Mouse (Mus musculus) intestine, embryonic 15.5 days (tissue): ENCODE results near the gene Srcin1. TPM values are rescaled to one million over a fixed set of nuclear protein-coding genes. Genes with fewer than 3 reads are reported as not detected.

ENCODE experiments used
- ATAC-seq: fragments of 200-750 bp; cut with Nextera tagmentation; 2 replicates; pipeline ENCODE4 v1.8.0; 2017; ENCODE audit warnings: moderate TSS enrichment, moderate library complexity
- H3K27ac ChIP-seq: fragments of 300-500 bp; sonication (generic); 2 replicates; pipeline ENCODE4 v1.5.1; 2015; ENCODE audit warnings: mild to moderate bottlenecking, inconsistent platforms
- H3K27me3 ChIP-seq: fragments of 300-500 bp; sonication (generic); replicated peaks from 2 replicates; pipeline ENCODE4 v1.6.1; 2015; ENCODE audit warnings: inconsistent platforms
- H3K36me3 ChIP-seq: fragments of 300-500 bp; sonication (generic); 2 replicates; pipeline ENCODE4 v1.6.1; 2015; ENCODE audit warnings: inconsistent platforms
- H3K4me1 ChIP-seq: fragments of 300-500 bp; sonication (generic); replicated peaks from 2 replicates; pipeline ENCODE4 v1.6.1; 2015; ENCODE audit warnings: inconsistent platforms
- H3K4me2 ChIP-seq: fragments of 300-500 bp; sonication (generic); replicated peaks from 2 replicates; pipeline ENCODE4 v1.6.1; 2015; ENCODE audit warnings: mild to moderate bottlenecking, inconsistent platforms
- H3K4me3 ChIP-seq: fragments of 300-500 bp; sonication (generic); replicated peaks from 2 replicates; pipeline ENCODE4 v1.5.1; 2015; ENCODE audit warnings: inconsistent platforms
- H3K9ac ChIP-seq: fragments of 300-500 bp; sonication (generic); 2 replicates; pipeline ENCODE4 v1.6.1; 2015; ENCODE audit warnings: inconsistent platforms
- H3K9me3 ChIP-seq: fragments of 300-500 bp; sonication (generic); 2 replicates; pipeline ENCODE4 v1.6.1; 2016; ENCODE audit warnings: inconsistent platforms
- WGBS: fragments of 180-500 bp; shearing (Covaris S2); methylation state at CpG from one replicate; pipeline ENCODE4 v1.1.7; 2015; 5-methylcytosine and 5-hydroxymethylcytosine counted together
- polyA plus RNA-seq: library from polyadenylated mRNA; unstranded; fragments of >200 nt; fragmentation: Nextera tagmentation; extraction: Ambion mirVana; gene quantifications from 2 replicates; pipeline ENCODE4 v1.2.1, GENCODE M21; 2015

The Srcin1 gene
- polyA plus RNA-seq, 1 experiment from 2014 or later = 0.25 TPM

GRCm38 (mm10) chr11:97485661-97486060, 90.3 kb downstream of the Srcin1 start:
- H3K36me3 ChIP-seq = peaks cover 4% of the 10 kb centered on the region; the same call in 1 of the 2 replicates
- no peak overlapping the region for H3K27ac ChIP-seq
- H3K4me3 ChIP-seq = no peak overlapping the region
- no peak overlapping the region for H3K9ac ChIP-seq
- H3K4me1 ChIP-seq = no peaks in the 10 kb centered on the region
- ATAC-seq = no peak
- WGBS = 83% methylated on average over 8 of the region's 8 CpGs
- H3K9me3 ChIP-seq = no peaks in the 10 kb centered on the region
- H3K4me2 ChIP-seq = no peak overlapping the region
- no peaks in the 10 kb centered on the region for H3K27me3 ChIP-seq

- no peak overlapping the region for H3K27ac ChIP-seq
- H3K4me3 ChIP-seq = no peak overlapping the region
- 81% methylated on average over 8 of the region's 8 CpGs for WGBS
- ATAC-seq = no peak
- peaks cover 16% of the 10 kb centered on the region for H3K36me3 ChIP-seq
- no peaks in the 10 kb centered on the region for H3K9me3 ChIP-seq
- H3K4me2 ChIP-seq = no peak overlapping the region
- no peak overlapping the region for H3K9ac ChIP-seq
- no peaks in the 10 kb centered on the region for H3K27me3 ChIP-seq
- H3K4me1 ChIP-seq = no peaks in the 10 kb centered on the region
Measured at GRCm38 (mm10) chr11:97479824-97480223, 96.2 kb downstream of the Srcin1 start.

- Histone ChIP-seq H3K9me3 (no peaks in the 10 kb centered on the region), H3K4me1 (no peaks in the 10 kb centered on the region), H3K27me3 (no peaks in the 10 kb centered on the region), H3K9ac (no peak overlapping the region), H3K36me3 (peaks cover 16% of the 10 kb centered on the region), H3K4me2 (no peak overlapping the region), H3K27ac (no peak overlapping the region), H3K4me3 (no peak overlapping the region)
- 87% methylated on average over 10 of the region's 10 CpGs for WGBS
- no peak for ATAC-seq
Measured at GRCm38 (mm10) chr11:97479085-97479484, 96.9 kb downstream of the Srcin1 start.

GRCm38 (mm10) chr11:97478345-97478744, 97.6 kb downstream of the Srcin1 start:
- Histone ChIP-seq H3K27me3 (no peaks in the 10 kb centered on the region), H3K27ac (no peak overlapping the region), H3K36me3 (peaks cover 16% of the 10 kb centered on the region), H3K4me1 (no peaks in the 10 kb centered on the region), H3K9ac (no peak overlapping the region), H3K9me3 (no peaks in the 10 kb centered on the region), H3K4me3 (no peak overlapping the region), H3K4me2 (no peak overlapping the region)
- WGBS = 88% methylated on average over 6 of the region's 6 CpGs
- ATAC-seq = no peak

- Histone ChIP-seq H3K27me3 (no peaks in the 10 kb centered on the region), H3K4me3 (no peak overlapping the region), H3K36me3 (peaks cover 16% of the 10 kb centered on the region), H3K27ac (no peak overlapping the region), H3K4me2 (no peak overlapping the region), H3K9me3 (no peaks in the 10 kb centered on the region), H3K4me1 (no peaks in the 10 kb centered on the region), H3K9ac (no peak overlapping the region)
- ATAC-seq = no peak
- WGBS = 80% methylated on average over 7 of the region's 7 CpGs
Measured at GRCm38 (mm10) chr11:97477431-97477830, 98.6 kb downstream of the Srcin1 start.

- H3K27me3 ChIP-seq = no peaks in the 10 kb centered on the region
- H3K27ac ChIP-seq = no peak overlapping the region
- 63% methylated on average over 8 of the region's 8 CpGs for WGBS
- no peaks in the 10 kb centered on the region for H3K9me3 ChIP-seq
- no peak overlapping the region for H3K4me2 ChIP-seq
- H3K9ac ChIP-seq = no peak overlapping the region
- H3K4me1 ChIP-seq = no peaks in the 10 kb centered on the region
- peak; percentile 6; the same call in 1 of the 2 replicates for ATAC-seq
- H3K4me3 ChIP-seq = no peak overlapping the region
- peaks cover 16% of the 10 kb centered on the region for H3K36me3 ChIP-seq
Measured at GRCm38 (mm10) chr11:97476334-97477095, 99.5 kb downstream of the Srcin1 start.

- Histone ChIP-seq H3K27ac (no peak overlapping the region), H3K4me2 (no peak overlapping the region), H3K4me3 (no peak overlapping the region), H3K9me3 (no peaks in the 10 kb centered on the region), H3K4me1 (no peaks in the 10 kb centered on the region), H3K9ac (no peak overlapping the region), H3K27me3 (no peaks in the 10 kb centered on the region), H3K36me3 (peaks cover 15% of the 10 kb centered on the region)
- no peak for ATAC-seq
- WGBS = 90% methylated on average over 6 of the region's 6 CpGs
Measured at GRCm38 (mm10) chr11:97471276-97471675, 104.7 kb downstream of the Srcin1 start.

- no peaks in the 10 kb centered on the region for H3K4me1 ChIP-seq
- H3K9me3 ChIP-seq = no peaks in the 10 kb centered on the region
- WGBS = 94% methylated on average over 7 of the region's 7 CpGs
- H3K4me3 ChIP-seq = no peak overlapping the region
- no peaks in the 10 kb centered on the region for H3K27me3 ChIP-seq
- peaks cover 9% of the 10 kb centered on the region for H3K36me3 ChIP-seq
- H3K9ac ChIP-seq = no peak overlapping the region
- no peak for ATAC-seq
- no peak overlapping the region for H3K27ac ChIP-seq
- no peak overlapping the region for H3K4me2 ChIP-seq
Measured at GRCm38 (mm10) chr11:97469828-97470227, 106.2 kb downstream of the Srcin1 start.

GRCm38 (mm10) chr11:97468639-97469287, 107.2 kb downstream of the Srcin1 start:
- no peaks in the 10 kb centered on the region for H3K4me1 ChIP-seq
- no peak overlapping the region for H3K4me3 ChIP-seq
- H3K4me2 ChIP-seq = no peak overlapping the region
- H3K36me3 ChIP-seq = peaks cover 18% of the 10 kb centered on the region
- H3K27me3 ChIP-seq = no peaks in the 10 kb centered on the region
- 47% methylated on average over 14 of the region's 14 CpGs for WGBS
- H3K9ac ChIP-seq = no peak overlapping the region
- ATAC-seq = peak; percentile 74
- no peaks in the 10 kb centered on the region for H3K9me3 ChIP-seq
- H3K27ac ChIP-seq = no peak overlapping the region

- no peak for ATAC-seq
- 77% methylated on average over 10 of the region's 10 CpGs for WGBS
- Histone ChIP-seq H3K4me1 (no peaks in the 10 kb centered on the region), H3K9ac (no peak overlapping the region), H3K27me3 (no peaks in the 10 kb centered on the region), H3K36me3 (peaks cover 27% of the 10 kb centered on the region), H3K27ac (no peak overlapping the region), H3K4me3 (no peak overlapping the region), H3K9me3 (no peaks in the 10 kb centered on the region), H3K4me2 (no peak overlapping the region)
Measured at GRCm38 (mm10) chr11:97466444-97467160, 109.4 kb downstream of the Srcin1 start.

- Histone ChIP-seq H3K27me3 (no peaks in the 10 kb centered on the region), H3K4me2 (no peak overlapping the region), H3K4me1 (no peaks in the 10 kb centered on the region), H3K27ac (no peak overlapping the region), H3K9me3 (no peaks in the 10 kb centered on the region), H3K4me3 (no peak overlapping the region), H3K36me3 (peaks cover 31% of the 10 kb centered on the region), H3K9ac (no peak overlapping the region)
- no peak for ATAC-seq
- WGBS = 90% methylated on average over 12 of the region's 12 CpGs
Measured at GRCm38 (mm10) chr11:97465957-97466356, 110.0 kb downstream of the Srcin1 start.

- H3K27me3 ChIP-seq = no peaks in the 10 kb centered on the region
- ATAC-seq = no peak
- no peaks in the 10 kb centered on the region for H3K4me1 ChIP-seq
- no peaks in the 10 kb centered on the region for H3K9me3 ChIP-seq
- H3K36me3 ChIP-seq = peaks cover 37% of the 10 kb centered on the region
- no peak overlapping the region for H3K4me3 ChIP-seq
- H3K27ac ChIP-seq = no peak overlapping the region
- no peak overlapping the region for H3K4me2 ChIP-seq
- no peak overlapping the region for H3K9ac ChIP-seq
- 88% methylated on average over 4 of the region's 4 CpGs for WGBS
Measured at GRCm38 (mm10) chr11:97463991-97464390, 112.0 kb downstream of the Srcin1 start.
